Mouse (Mus musculus): ENCODE data around the gene Stat6. TPM values are rescaled to one million over a fixed set of nuclear protein-coding genes. Genes with fewer than 3 reads are reported as not detected.

Gene Stat6
- total RNA-seq, 2 experiments from 2014 or later, result 5.1 to 6.2 TPM

- DNase-seq, result peak; percentile 52 to 71
These were observed 27.2 kb upstream of the Stat6 start for GRCm38 (mm10) chr10:127615591-127615990.

- no peak for DNase-seq
These were observed 26.5 kb upstream of the Stat6 start for GRCm38 (mm10) chr10:127616261-127616679.

GRCm38 (mm10) chr10:127617294-127617693 lies 25.5 kb upstream of the Stat6 start:
- no peak for DNase-seq

GRCm38 (mm10) chr10:127618173-127618572 lies 24.6 kb upstream of the Stat6 start:
- DNase-seq, result no peak

GRCm38 (mm10) chr10:127619119-127619721 lies 23.6 kb upstream of the Stat6 start:
- no peak for DNase-seq

- peak in 1 of 2 experiments; percentile 36 for DNase-seq
These were observed 22.8 kb upstream of the Stat6 start for GRCm38 (mm10) chr10:127619941-127620405.

- DNase-seq, result no peak
These were observed 22.2 kb upstream of the Stat6 start, which contains the start of gene Lrp1 for GRCm38 (mm10) chr10:127620406-127621190. TSS of gene Lrp1 (minus strand) at chr10:127621148.

- peak; percentile 86 to 88 for DNase-seq
These were observed 21.4 kb upstream of the Stat6 start for GRCm38 (mm10) chr10:127621191-127622056.

- no peak for DNase-seq
These were observed 20.8 kb upstream of the Stat6 start for GRCm38 (mm10) chr10:127622057-127622392.

GRCm38 (mm10) chr10:127622661-127623060 lies 20.1 kb upstream of the Stat6 start:
- DNase-seq, result no peak

GRCm38 (mm10) chr10:127623439-127624216 lies 19.2 kb upstream of the Stat6 start:
- no peak for DNase-seq

- DNase-seq, result no peak
These were observed 16.4 kb upstream of the Stat6 start for GRCm38 (mm10) chr10:127626433-127626832.

GRCm38 (mm10) chr10:127631261-127632214 lies 11.2 kb upstream of the Stat6 start:
- no peak for DNase-seq

GRCm38 (mm10) chr10:127632668-127633271 lies 10.0 kb upstream of the Stat6 start:
- DNase-seq, result no peak

- DNase-seq, result no peak
These were observed 2.4 kb upstream of the Stat6 start for GRCm38 (mm10) chr10:127640421-127640820.

- DNase-seq, result peak; percentile 78 to 84
These were observed 670 bp upstream of the Stat6 start for GRCm38 (mm10) chr10:127641861-127642771.

- peak in 1 of 2 experiments; percentile 18 for DNase-seq
These were observed 910 bp downstream of the Stat6 start for GRCm38 (mm10) chr10:127643553-127644238.

GRCm38 (mm10) chr10:127645791-127646190 lies 3.0 kb downstream of the Stat6 start:
- no peak for DNase-seq

Measured in layer of hippocampus, postnatal 36 days (tissue).